Mouse (Mus musculus) cerebellum, adult 2 months (tissue): ENCODE data around the gene Raet1e. TPM values are rescaled to one million over a fixed set of nuclear protein-coding genes. Genes with fewer than 3 reads are reported as not detected.
"Not testable (repeated sequence)": the region's sequence is repeated elsewhere in the genome, so short reads cannot be mapped to it uniquely, and the experiment has no call there.

ENCODE experiments used
- DNase-seq, 2 experiments: peaks; one replicate each; pipeline ENCODE4 v3.0.0; 2021
- H3K27ac ChIP-seq: fragments of 200-500 bp; 2 replicates; pipeline ENCODE4 v1.5.1; 2012; ENCODE audit warnings: low read length, control low read depth, inconsistent platforms; ENCODE audit not compliant: insufficient read depth
- H3K27me3 ChIP-seq: fragments of 200-500 bp; 2 replicates; pipeline ENCODE4 v1.6.1; 2012; ENCODE audit warnings: inconsistent platforms, mild to moderate bottlenecking, low read length, moderate library complexity; ENCODE audit not compliant: control insufficient read depth, insufficient read depth
- H3K4me1 ChIP-seq: fragments of 200-500 bp; 2 replicates; pipeline ENCODE4 v1.6.1; 2011; ENCODE audit warnings: low read length; ENCODE audit not compliant: control insufficient read depth, insufficient read depth
- H3K4me3 ChIP-seq: fragments of 200-500 bp; replicated peaks from 2 replicates; pipeline ENCODE3; 2011; ENCODE audit warnings: mild to moderate bottlenecking, low read depth, low read length, control low read depth; ENCODE audit not compliant: insufficient read depth
- WGBS: fragments of 180-500 bp; shearing (Covaris S2); methylation state at CpG from one replicate; pipeline ENCODE4 v1.1.7; 2018; 5-methylcytosine and 5-hydroxymethylcytosine counted together
- polyA plus RNA-seq: library from polyadenylated mRNA; depleted of rRNA; stranded (reverse); fragments of >200 nt; gene quantifications from 2 replicates; pipeline ENCODE4 v1.2.3, GENCODE M21; 2012; rRNA removed

Gene Raet1e
- polyA plus RNA-seq, 1 experiment, result not detected

GRCm38 (mm10) chr10:22413702-22414494 lies 255.5 kb downstream of the Raet1e start:
- not testable (repeated sequence) for H3K4me3 ChIP-seq, H3K4me1 ChIP-seq, H3K27me3 ChIP-seq, H3K27ac ChIP-seq, DNase-seq
- 33% methylated on average over 1 of the region's 8 CpGs for WGBS

Other genes with a start within 250 kb of the Raet1e start
- not detected in 2 replicates for gene 4930444G20Rik, start 90.5 kb upstream of the Raet1e start, polyA plus RNA-seq
- gene E030030I06Rik, start 9.3 kb upstream of the Raet1e start, polyA plus RNA-seq, result 0.13 and 0.16 TPM in 2 replicates
- 0.21 and 0.38 TPM in 2 replicates for gene H60b, start within 50 bp of the Raet1e start, polyA plus RNA-seq
- gene Raet1d, start 202.0 kb downstream of the Raet1e start, polyA plus RNA-seq, result not detected in 2 replicates